Mouse (Mus musculus) kidney, adult 8-10 months (tissue): ENCODE data around the gene Fat2.

Source experiments
- DNase-seq, 2 experiments: peaks; one replicate each; pipeline ENCODE4 v3.0.0; 2022

Gene Fat2

GRCm38 (mm10) chr11:55329868-55330772, 6.2 kb downstream of the Fat2 start:
- DNase-seq = no peak

DNA sequence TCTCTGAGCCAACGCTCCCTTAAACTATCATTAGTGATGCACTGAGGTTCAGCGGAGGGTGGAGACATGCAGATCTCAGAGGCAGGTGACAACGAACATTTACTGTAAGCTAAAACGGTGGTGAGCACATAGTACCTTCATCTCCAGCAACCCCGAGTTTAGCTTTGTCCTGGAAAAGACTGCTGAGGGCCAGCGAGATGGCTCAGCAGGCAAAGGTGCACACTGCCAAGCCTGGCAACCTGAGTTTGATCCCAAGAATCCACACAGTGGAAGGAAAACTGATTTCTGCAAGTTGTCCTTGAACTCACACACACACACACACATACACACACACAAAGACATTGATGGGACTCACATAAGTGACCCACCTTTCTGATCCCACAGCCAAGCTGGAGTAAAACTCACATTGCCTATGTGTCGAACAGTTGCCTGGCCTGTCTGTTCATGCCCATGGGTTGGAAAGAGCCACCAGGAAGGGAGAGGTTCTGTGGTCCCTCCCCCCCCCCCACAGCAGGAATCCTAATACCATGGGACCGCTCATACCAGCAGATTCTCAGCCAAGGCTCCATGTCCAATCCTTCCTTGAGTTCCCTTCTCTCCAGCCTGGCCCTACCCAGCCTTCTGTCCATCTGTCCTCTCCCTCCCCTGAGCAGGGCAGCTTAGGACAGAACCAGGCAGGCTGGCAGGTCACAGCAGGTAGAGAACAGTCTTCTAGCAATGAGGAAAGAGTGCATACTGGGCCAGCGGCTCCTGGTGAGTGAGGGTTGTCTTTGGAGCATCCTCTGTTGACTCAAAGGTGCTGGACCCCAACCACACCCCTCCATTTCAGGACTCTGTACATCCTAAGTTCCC, 8.6 kb downstream of the Fat2 start:
- DNase-seq = no peak

DNA sequence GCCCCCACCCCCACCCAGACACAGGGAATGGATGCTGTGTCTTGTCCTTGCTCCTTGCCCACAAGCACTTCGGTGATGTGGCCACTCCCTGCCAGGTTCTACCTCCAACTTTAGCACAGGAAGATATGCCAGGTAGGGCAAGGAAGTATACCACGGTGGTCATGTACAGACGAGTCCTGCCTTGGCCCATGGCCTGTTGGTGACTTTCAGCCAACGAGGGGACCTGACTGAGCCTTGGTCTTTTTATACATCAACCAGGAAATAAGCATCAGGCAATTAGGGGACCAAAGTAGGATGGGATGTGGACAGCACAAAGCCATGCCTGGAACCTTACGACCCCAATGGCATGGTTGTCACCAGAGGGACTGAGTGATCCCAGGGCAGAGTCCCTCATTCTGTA, 9.3 kb downstream of the Fat2 start:
- no peak for DNase-seq

- DNase-seq = no peak
Measured at GRCm38 (mm10) chr11:55326211-55326610, 10.2 kb downstream of the Fat2 start.

DNA sequence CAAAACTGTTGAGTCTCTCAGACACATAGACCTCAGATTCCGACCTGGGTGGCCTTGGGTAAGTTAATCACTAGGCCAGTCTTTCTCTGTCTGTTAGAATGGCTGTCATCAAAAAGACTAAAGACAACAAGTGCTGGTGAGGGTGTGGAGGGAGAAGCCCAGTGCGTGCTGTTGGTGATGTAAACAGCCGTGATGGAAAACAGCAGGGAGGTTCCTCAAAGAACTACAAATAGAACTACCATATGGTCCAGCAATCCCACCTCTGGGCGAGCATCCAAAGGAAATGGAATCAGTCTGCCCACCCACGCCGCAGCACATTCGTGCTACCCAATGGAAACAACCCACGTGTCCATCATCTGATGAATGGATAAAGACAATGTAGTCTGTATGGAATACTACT, 12.5 kb downstream of the Fat2 start:
- DNase-seq = no peak

GRCm38 (mm10) chr11:55320990-55321389, 15.4 kb downstream of the Fat2 start:
- DNase-seq = no peak

- DNase-seq = no peak
Measured at GRCm38 (mm10) chr11:55315966-55316365, 20.4 kb downstream of the Fat2 start.

GRCm38 (mm10) chr11:55314704-55315047, 21.7 kb downstream of the Fat2 start:
- no peak for DNase-seq

DNA sequence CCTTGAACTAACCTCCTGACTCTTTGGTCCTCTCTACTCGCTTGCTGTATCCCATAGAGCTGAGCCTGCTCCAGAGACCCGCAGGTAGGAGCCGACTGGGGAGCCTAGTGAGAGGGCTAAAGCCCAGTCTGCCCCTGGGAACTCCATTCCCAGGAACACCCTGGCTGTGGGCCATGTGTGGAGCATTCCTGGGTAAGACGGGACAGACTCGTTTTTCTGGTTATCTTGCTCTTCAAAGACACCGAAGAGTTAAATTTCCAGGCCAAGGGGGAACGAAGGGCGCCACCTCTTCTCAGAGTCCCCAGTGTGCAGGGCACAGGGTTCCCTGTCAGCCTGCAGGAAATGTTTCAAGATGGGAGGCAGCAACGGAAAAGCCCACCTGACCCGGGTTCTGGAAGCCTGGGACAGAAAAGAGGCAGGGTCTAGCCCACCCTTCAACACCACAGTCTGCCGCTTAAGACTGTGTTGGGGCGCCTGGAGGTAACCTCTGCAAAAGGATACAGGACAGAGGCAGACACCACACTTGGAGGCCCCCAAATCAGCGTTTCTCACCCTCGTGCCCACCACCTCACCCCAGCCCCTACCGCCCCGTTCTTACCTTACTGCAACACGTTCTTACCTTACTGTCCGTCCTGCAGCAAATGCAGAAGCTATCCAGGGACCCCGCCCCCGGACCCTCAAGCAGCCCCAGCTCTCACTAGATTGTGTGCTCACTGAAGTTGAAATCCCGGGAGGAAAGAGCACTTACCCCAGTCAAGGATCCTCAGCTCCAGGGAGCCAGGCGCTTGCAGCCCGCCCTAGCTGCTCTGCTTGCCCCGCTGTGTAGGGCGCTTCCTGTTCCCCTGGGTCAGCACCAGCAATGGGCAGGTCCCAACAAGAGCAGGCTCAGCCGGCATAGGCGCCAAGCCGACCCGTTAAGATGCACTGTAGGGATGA, 22.3 kb downstream of the Fat2 start:
- DNase-seq = no peak

- DNase-seq = no peak
Measured at GRCm38 (mm10) chr11:55302350-55302749, 34.0 kb downstream of the Fat2 start.

DNA sequence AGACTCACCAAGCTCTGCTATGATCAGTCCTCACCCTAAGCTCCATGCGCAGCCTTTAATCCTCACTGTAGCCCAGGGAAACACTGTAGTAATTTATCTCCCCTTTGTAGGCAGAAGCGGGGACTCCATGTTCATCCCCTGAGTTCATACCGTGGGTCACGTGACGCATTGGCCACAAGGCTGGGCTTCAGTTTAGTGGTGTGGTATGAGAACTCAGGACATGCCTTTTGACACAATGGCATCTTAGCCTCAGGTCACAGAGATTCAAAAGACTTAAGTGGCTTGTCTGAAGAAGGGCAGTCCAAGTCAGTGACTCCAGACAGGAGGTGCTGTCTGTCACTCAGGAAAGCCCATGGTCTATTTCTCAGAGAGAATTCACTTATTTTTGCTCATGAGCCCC, 43.2 kb downstream of the Fat2 start:
- DNase-seq = no peak

DNA sequence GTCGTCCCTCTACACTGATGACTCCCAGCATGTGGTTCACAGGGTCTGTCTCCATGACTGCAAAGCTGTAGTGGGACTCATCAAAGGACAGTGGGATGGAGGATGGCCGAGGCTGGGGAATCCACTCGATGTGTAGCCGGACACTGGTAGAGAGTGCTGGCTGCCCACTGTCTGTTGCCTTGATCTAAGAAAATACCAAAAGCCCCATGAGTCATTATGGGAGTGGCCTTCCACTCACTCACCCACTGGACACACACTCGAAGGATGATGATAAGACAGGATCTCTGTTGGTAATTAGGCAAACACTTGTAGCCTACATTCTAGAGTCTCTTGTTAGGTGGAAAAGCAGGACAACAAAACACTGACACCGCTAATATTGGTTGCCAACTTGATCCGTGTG, 44.5 kb downstream of the Fat2 start:
- DNase-seq = no peak

GRCm38 (mm10) chr11:55289851-55290391, 46.4 kb downstream of the Fat2 start:
- DNase-seq = no peak

DNA sequence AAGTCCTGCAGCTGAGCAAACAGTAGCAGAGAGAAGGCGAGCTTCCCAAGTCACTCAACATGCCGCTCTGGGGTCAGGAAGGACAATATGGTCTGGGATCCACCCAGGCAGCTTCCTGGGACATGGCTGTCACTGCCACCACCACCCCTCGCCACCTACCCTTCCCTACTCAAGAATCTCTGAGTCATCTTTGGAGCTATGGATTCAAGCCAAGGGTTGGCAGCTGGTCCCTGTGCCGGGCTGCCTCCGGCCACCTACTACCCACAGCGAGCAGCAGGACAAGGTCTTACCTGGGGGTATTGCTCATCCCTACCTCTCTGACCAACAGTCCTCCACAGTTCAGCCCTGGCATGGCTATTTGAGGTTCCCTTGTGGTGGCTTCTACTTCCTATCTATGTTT, 61.6 kb downstream of the Fat2 start:
- DNase-seq = no peak

DNA sequence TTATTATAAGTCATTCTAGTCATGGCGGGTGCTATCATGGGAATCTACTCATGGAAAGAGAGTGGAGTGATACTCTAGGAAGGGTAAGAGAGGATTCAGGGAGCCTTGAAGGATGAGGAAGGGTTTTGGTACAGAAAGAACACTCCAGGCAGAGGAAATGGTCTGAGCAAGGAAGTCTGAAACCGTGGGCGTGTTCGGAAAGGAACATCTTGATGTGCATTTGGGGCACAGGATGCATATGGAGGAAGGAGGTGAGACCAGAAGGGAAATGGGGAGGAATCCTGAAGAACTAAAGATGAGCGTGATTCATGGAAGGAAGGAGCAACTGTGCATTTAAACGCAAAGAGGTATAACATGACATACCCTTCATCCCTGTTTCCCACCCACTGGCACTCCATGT, 67.8 kb downstream of the Fat2 start:
- DNase-seq = no peak

DNA sequence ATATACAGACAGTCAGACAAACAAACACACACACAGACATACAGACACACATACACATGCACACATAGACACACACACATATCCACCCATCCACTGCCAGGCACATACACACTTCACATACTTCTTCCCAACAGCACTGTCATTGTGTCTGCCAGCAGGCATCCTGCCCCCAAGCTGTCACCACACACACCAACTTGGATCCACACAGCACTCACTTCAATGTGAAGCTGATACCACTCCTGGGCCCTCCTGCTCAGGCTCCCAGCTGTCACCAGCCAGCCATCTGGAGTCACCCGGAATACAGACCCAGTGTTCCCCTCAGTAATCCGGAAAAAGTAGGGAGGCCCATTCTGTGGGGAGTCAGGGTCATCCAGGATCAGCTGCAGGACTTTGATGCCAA, 70.7 kb downstream of the Fat2 start:
- DNase-seq = no peak

DNA sequence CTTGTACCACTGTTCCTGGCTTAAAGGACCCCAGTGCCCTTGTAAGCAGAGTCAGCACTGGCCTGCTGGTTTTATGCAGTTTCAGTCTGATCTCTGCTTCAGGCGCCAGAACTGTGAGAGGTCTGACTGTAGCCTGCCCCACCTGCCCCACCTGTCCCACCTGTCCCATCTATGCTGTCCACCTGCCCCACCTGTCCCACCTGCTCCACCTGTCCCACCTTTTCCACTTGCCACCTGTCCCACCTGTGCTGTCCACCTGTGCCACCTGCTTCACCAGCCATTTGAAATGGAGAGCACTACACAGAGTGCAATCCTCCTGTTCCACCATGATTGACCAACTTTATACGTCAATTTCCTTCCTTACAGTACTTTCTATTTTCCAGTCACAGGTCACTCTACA, 72.0 kb downstream of the Fat2 start:
- DNase-seq = no peak

DNA sequence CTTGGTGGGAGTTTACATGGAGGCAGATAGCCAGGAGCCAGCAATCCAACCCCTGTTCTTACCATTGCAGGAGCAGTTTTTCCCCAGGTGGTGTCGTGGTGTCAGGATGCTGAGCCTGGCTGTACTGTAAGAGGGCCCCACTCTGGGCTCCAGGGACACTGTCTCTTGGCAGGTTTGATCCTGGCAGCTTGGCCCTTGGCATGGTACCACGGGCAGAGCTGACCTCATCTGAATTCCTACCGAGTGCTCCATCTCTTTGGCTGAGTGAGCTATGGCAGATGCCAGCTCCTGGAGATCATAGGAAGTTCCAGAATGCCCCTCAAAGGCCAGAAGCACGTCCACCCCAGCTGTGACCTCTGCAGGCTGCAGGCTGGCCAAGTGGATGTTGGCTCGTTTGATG, 74.4 kb downstream of the Fat2 start:
- DNase-seq = no peak

DNA sequence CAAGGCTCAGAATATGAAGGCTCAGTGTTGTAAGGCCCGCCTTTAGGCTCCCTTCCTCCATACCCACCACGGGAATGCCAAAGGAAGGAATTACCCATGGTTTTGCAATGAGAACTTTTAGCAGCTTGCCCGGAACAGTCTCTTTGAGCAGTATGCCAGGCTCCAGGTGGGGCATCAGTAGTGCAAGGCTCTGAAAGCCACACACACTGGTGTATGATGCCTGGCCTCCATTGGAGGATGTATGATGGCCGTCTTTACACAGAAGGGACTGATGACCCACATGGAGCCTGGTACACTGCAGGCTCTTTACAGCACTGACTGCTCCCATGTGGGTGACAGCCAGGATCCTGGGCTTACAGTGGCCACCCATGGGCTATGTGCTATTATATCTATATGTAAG, 75.3 kb downstream of the Fat2 start:
- DNase-seq = no peak

- DNase-seq = peak; percentile 82 to 89
Measured at GRCm38 (mm10) chr11:55253391-55253790, 83.0 kb downstream of the Fat2 start.

- DNase-seq = no peak
Measured at GRCm38 (mm10) chr11:55250527-55250926, 85.8 kb downstream of the Fat2 start.

DNA sequence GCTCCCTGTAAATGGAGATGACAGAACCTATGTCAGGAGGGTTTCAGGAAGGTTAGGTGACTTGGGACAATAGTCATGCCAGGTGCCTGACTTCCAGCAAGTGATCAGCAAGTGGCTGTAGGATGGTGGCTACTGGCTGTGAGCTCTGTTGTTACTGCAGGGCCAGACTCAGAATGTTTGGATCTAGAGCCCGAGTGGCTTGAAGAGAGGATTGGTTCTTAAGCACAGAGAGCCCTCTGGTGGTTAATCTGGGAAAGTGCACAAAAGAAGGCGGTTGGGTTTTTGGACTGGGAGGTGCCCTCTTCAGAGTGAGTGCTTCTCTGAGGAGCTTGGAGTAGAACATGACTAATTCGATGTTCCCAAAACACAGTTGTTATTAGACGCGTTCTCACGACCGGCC, 95.8 kb downstream of the Fat2 start:
- peak; percentile 73 to 85 for DNase-seq

GRCm38 (mm10) chr11:55239496-55239895, 96.9 kb downstream of the Fat2 start:
- no peak for DNase-seq
